In genomic region chr4:117427540-117427939, GRCm38 (mm10) we compare ENCODE assay signal across 1 mouse cellular context.
A peak's percentile ranks its signal among the peaks of the same experiment; 100 is the strongest.
TF ChIP-seq lines count a peak whose summit lies in the region.

No protein-coding gene starts in this region.

TF ChIP-seq in MEL, 35 proteins besides CTCF, POLR2A, EP300 and RAD21 (continued from another document):
- TF ChIP-seq JUND (IDR thresholded peaks at IDR 0.05; ENCODE audit: low read depth, low read length) = peak; percentile 80; the same call in 1 of the 2 replicates
- no peak for TF ChIP-seq CHD1 (IDR thresholded peaks at IDR 0.05; ENCODE audit: low read depth, low read length)
- peak; percentile 95 for TF ChIP-seq GATA1 (IDR thresholded peaks at IDR 0.05; ENCODE audit: low read depth, low read length)
- peak; percentile 85 for TF ChIP-seq MYC (IDR thresholded peaks at IDR 0.05; ENCODE audit: low read depth, low read length)
- TF ChIP-seq MAZ (IDR thresholded peaks at IDR 0.05; ENCODE audit: low read depth, low read length) = 0 out of 2 replicates have a peak, but pooled peaks have one; percentile 40
- TF ChIP-seq E2F4 (IDR thresholded peaks at IDR 0.05; ENCODE audit: borderline replicate concordance, low read depth, low read length) = no peak
